Mouse (Mus musculus) testis, adult 2 months (tissue): ENCODE measurements at regions not wholly inside any gene's neighbourhood (a gene's known extent, or its start where the extent isn't known, plus 50 kb on each side); places are given as distances from the start of the nearest gene placed in this dataset.

Experiments
- CTCF ChIP-seq: fragments of 200-500 bp; IDR thresholded peaks from 2 replicates; pipeline ENCODE4 v1.5.1; 2012; ENCODE audit warnings: low read depth, mild to moderate bottlenecking, inconsistent platforms, low read length, moderate library complexity; ENCODE audit not compliant: control insufficient read depth, insufficient read depth, insufficient replicate concordance
- POLR2A ChIP-seq: fragments of 200-500 bp; IDR thresholded peaks from 2 replicates; pipeline ENCODE4 v1.6.1; 2012; ENCODE audit warnings: low read depth, mild to moderate bottlenecking, inconsistent platforms, low read length, moderate library complexity; ENCODE audit not compliant: control insufficient read depth

DNA sequence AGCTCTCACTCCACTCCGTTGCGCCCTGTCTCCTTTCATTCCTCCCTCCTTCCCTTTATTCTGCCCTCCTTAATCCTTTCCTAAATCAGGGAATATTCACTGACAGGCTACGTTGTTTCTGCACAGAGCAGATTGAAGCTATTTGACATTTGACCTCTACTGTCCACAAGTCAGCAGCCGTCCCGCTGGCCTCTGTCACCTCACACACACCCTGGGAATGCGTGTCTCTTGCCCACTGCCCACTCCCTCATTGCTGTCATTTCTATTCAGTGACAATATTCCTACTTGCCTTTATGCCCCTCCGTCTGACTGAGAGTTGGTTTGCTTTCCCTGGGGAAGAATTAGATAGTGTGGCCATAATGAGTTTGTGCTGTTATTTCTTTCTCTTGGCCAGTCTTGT, 188.1 kb upstream of the 1700012A03Rik start:
- TF ChIP-seq CTCF (no peak), POLR2A (no peak)
